Mouse (Mus musculus): ENCODE results near the gene Tgfb2.

The Tgfb2 gene

DNA sequence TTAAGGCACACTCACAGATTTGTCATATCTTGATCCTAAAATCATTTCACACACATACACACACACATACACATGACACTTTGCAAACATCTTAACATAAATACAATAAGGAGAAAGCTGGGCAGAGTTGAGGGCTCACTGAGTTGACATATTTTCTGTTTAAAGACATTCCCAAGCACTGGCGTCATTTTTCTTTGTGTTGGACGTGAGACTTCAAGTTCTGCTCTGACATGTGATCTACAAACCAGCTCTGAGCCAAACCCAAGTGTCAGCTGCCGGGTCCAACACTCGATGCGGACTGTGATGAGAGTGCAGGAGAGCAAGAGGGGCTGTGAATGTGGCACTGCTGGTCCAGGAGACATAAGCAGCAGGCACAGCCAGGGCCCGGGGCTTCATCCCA lies 123.7 kb downstream of the Tgfb2 start:
- DNase-seq (ENCODE audit: low spot score in 2 of 2): no peak

DNA sequence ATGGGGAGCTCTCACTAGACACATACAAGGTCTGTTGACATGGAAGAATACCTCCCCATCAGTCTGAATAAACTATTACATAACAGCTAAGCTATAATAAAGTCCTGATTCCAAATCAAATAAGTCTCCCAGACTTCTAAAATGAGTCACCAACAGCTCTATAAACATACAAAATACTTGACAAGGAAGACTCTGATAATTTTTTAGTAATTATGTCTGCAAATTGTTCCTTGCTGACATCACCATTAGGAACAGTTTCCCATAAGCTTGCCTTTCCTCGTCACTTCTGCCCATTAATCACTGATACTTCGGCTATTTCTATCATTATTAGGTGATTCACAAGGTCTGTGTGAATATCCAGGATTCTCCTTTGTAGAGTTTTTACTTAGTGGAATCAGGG lies 124.1 kb downstream of the Tgfb2 start:
- no peak for DNase-seq (ENCODE audit: low spot score in 2 of 2)

DNA sequence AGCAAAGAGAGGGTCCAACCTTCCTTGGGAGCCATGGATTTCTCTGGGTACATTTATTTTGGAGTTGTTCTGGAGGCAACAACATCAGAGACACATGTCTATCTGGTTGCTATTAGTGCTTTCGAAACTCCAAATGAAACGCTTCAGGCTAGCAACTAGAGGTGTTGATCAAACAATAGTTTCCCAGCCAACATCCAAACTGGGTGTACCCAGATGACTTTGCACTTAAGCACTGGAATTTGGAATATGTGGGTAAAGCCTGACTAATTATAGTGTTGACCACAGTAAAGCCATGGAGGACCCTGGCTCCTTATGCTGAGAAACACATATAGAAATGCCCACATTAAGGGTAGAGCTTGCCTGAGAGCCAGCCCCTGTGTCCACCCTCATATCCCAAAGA lies 124.7 kb downstream of the Tgfb2 start:
- no peak for DNase-seq (ENCODE audit: low spot score in 2 of 2)

DNA sequence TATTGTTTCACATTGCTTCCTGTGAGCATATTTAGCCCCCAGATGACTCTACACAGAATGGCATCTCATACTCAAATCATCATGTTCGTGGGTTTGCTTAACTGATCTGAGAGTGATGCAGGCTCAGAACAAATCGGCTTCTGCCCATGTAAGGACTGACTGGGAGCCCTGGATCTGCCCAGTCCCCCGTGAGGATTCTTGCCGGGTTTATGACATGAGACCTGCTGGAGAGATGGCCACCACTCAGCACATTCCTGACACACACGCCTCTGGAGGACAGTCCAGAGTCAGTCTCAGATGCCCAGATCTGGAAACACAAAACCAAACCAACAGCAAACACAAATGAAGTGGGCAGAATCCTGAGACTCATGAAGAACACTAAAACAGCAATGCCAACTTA lies 128.5 kb downstream of the Tgfb2 start:
- no peak for DNase-seq (ENCODE audit: low spot score in 2 of 2)

DNA sequence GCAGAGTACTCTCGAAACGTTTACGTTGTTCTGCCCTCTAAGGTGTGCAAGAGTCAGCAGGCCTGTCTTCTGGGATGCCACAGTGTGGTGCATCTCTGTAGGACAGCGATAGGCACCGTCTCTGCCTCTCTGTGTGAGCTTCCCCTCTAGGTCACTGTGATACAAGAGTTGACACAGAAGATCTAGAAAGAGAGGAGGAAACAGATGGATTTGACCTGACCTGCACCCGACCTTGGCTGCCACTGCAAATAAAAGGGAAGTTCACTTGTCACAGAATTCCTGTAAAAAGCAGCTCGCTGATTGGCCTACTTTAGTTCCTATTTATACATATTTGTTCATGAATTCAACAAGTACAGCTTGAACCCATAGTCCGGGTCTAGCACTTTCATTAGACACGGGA lies 130.2 kb downstream of the Tgfb2 start:
- DNase-seq (ENCODE audit: low spot score in 2 of 2): no peak

DNA sequence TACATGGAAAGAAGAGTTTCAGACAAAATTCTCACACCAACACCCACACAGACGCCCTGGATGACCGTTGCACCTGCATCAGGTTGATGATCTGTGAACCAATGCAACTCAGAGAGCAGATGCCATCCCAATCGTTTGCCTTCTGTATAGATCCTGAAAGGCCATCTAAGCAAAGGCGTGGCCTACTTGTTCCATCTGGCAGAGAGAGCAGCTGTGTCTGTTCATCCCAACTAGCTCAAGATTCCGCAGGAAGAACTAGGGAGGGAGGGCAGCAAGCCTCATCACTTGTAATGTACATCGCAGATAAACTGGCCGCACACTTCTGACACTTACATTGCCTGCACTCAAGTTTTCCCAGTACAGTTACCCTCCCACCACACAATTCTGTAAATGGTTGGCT lies 130.7 kb downstream of the Tgfb2 start:
- DNase-seq (ENCODE audit: low spot score in 2 of 2): no peak
